Mouse (Mus musculus): ENCODE results near the gene Padi4. TPM values are rescaled to one million over a fixed set of nuclear protein-coding genes. Genes with fewer than 3 reads are reported as not detected.

The Padi4 gene
- polyA plus RNA-seq, 1 experiment from 2014 or later, result 0.08 TPM

DNA sequence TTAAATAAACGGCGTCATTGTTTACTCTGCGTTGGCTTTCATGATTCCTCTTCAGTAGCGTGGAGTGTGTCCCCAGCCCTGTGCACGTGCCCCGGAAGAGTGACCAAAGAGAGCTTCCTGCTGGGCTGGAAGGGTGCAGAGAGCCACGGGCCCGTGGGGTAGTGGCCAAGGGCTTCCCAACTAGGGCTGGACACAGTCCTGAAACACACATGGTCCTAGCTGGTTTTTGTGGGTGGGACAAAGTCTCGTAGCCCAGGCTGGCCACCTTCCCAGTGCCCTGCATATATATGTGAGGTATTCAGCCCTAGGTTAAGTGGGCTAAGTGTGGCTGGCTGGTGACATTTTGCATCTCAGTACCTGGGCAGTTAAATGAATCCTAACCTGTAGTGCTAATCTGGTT lies 50.8 kb downstream of the Padi4 start:
- 88% methylated on average over 9 of the region's 9 CpGs for WGBS
- no peaks in the 10 kb centered on the region for H3K27me3 ChIP-seq (ENCODE audit: low read depth, poor library complexity, severe bottlenecking)
- no peak for DNase-seq (ENCODE audit: low spot score)
- H3K4me3 ChIP-seq, result no peak overlapping the region
- no peak overlapping the region for H3K27ac ChIP-seq
- no peaks in the 10 kb centered on the region for H3K9me3 ChIP-seq (replicated peaks)
- H3K4me1 ChIP-seq, result peaks cover 9% of the 10 kb centered on the region; the same call in 1 of the 2 replicates
- peaks cover 91% of the 10 kb centered on the region for H3K36me3 ChIP-seq

DNA sequence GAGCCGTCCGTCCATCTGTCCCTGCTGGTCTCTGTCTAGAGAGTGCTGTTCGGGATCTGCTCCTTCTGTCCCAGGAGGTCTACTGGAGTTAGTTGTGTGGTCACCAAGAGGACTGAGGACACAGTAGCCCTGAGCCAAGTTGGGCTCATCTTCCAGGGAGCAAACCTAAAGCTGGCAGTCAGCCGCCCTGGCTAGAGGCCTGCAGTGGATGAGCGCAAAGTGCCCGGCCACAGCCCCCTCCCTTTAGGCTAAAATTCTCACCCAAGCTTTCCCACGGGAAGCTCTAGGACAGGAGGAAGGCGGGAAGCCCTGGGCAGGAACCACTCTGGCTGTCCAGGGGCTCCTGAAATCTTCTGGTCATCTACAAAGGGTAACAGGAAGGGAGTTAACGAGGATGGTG lies 51.3 kb downstream of the Padi4 start:
- whole genome bisulfite sequencing, result 81% methylated on average over 9 of the region's 9 CpGs
- Histone ChIP-seq H3K27me3 (ENCODE audit: low read depth, poor library complexity, severe bottlenecking) (no peaks in the 10 kb centered on the region), H3K9me3 (replicated peaks) (no peaks in the 10 kb centered on the region), H3K27ac (no peak overlapping the region), H3K4me1 (peaks cover 9% of the 10 kb centered on the region; the same call in 1 of the 2 replicates), H3K36me3 (peaks cover 96% of the 10 kb centered on the region), H3K4me3 (no peak overlapping the region)
- no peak for DNase-seq (ENCODE audit: low spot score)

DNA sequence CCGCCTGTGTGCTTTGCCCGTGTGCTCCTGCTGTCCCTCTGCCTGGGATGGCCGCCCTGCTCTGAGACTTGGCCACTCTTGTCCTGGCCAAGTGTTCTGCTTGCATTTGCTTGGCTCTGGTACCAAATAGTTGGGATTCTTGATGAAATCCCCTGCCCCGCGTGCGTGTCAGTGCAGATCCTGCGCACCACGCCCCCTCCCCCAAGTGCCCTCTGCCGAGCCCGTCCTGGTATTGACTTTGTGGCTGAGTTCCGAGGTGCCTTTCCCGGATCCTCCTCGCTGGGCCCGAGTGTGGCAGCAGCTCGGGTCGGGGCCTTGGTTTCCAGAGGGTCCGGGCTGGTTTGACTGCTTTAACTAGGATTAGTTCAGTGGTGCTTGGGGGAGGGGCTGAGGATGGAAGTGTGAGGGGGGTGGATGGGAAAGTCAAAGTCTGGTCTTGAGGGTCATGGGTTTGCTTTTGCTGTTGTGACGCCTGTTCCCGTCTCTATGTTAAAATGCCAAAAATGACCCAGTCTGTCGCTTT lies 52.0 kb downstream of the Padi4 start:
- no peak for DNase-seq (ENCODE audit: low spot score)
- Histone ChIP-seq H3K4me3 (no peak overlapping the region), H3K9me3 (replicated peaks) (no peaks in the 10 kb centered on the region), H3K36me3 (peaks cover 98% of the 10 kb centered on the region), H3K27me3 (ENCODE audit: low read depth, poor library complexity, severe bottlenecking) (no peaks in the 10 kb centered on the region), H3K4me1 (peaks cover 9% of the 10 kb centered on the region; the same call in 1 of the 2 replicates), H3K27ac (no peak overlapping the region)
- WGBS, result 89% methylated on average over 20 of the region's 20 CpGs

- 93% methylated on average over 5 of the region's 5 CpGs for WGBS
- peaks cover 100% of the 10 kb centered on the region for H3K36me3 ChIP-seq
Observed at GRCm38 (mm10) chr4:140720091-140720490, 53.9 kb downstream of the Padi4 start.

DNA sequence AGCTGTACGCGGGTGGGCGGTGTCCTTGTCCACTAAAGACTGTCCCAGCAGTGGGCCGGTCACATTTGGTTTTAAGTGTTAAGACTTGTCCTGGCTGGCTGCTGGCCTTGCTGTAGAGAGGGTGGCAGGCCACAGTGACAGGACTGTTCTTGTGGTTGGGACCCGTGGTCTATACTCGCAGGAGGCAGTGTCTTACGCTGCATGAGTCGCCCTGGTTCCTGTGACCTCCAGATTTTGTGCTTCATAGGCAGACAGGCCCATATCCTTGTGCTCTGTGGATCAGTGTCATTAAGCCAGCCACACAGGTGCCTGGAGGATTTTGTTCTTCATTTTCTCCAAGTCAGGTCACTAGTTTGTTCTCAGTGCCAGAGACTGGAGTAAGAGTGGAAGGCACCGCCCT lies 55.6 kb downstream of the Padi4 start:
- DNase-seq (ENCODE audit: low spot score), result no peak
- H3K4me1 ChIP-seq, result 0 out of 2 replicates have a peak, but pooled peaks cover 3% of the 10 kb centered on the region
- 98% methylated on average over 9 of the region's 9 CpGs for WGBS
- H3K9me3 ChIP-seq (replicated peaks), result no peaks in the 10 kb centered on the region
- no peak overlapping the region for H3K4me3 ChIP-seq
- H3K27me3 ChIP-seq (ENCODE audit: low read depth, poor library complexity, severe bottlenecking), result no peaks in the 10 kb centered on the region
- H3K27ac ChIP-seq, result no peak overlapping the region
- H3K36me3 ChIP-seq, result peaks cover 99% of the 10 kb centered on the region

More at GRCm38 (mm10) chr4:140720091-140720490, 53.9 kb downstream of the Padi4 start:
- Histone ChIP-seq H3K9me3 (replicated peaks) (no peaks in the 10 kb centered on the region), H3K4me1 (peaks cover 9% of the 10 kb centered on the region; the same call in 1 of the 2 replicates), H3K4me3 (no peak overlapping the region), H3K27ac (no peak overlapping the region), H3K27me3 (ENCODE audit: low read depth, poor library complexity, severe bottlenecking) (no peaks in the 10 kb centered on the region)
- DNase-seq (ENCODE audit: low spot score), result no peak

- Histone ChIP-seq H3K36me3 (peaks cover 99% of the 10 kb centered on the region), H3K9me3 (replicated peaks) (no peaks in the 10 kb centered on the region), H3K27ac (no peak overlapping the region), H3K4me1 (peaks cover 12% of the 10 kb centered on the region), H3K4me3 (no peak overlapping the region), H3K27me3 (ENCODE audit: low read depth, poor library complexity, severe bottlenecking) (no peaks in the 10 kb centered on the region)
- DNase-seq (ENCODE audit: low spot score), result no peak
- WGBS, result 91% methylated on average over 11 of the region's 11 CpGs
Observed at GRCm38 (mm10) chr4:140716994-140717393, 57.0 kb downstream of the Padi4 start.

DNA sequence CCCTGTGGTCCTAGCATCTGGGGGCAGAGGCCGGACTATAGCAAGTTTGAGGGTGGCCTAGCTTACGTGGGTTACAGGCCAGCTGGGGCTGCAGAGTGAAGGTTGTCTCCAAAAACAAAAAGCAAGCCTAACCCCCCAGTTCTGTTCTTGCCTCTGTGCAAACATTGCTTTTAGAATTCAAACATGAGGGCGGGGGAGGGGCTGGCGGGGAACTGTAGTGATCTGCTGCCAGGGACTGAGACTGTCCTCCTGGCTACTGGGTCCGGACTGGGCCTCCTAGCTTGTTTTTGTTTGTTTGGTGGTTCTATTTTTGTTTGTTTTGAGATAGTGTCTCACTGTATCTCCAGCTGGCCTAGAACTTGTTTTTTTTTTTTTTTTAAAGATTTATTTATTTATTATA lies 59.5 kb downstream of the Padi4 start:
- Histone ChIP-seq H3K27ac (no peak overlapping the region), H3K9me3 (replicated peaks) (no peaks in the 10 kb centered on the region), H3K4me3 (no peak overlapping the region), H3K4me1 (peaks cover 13% of the 10 kb centered on the region), H3K27me3 (ENCODE audit: low read depth, poor library complexity, severe bottlenecking) (no peaks in the 10 kb centered on the region), H3K36me3 (peaks cover 99% of the 10 kb centered on the region)
- 93% methylated on average over 5 of the region's 5 CpGs for WGBS
- DNase-seq (ENCODE audit: low spot score), result no peak

- H3K4me3 ChIP-seq, result no peak overlapping the region
- peak; percentile 86 for DNase-seq (ENCODE audit: low spot score)
- H3K27ac ChIP-seq, result no peak overlapping the region
- no peaks in the 10 kb centered on the region for H3K27me3 ChIP-seq (ENCODE audit: low read depth, poor library complexity, severe bottlenecking)
- peaks cover 99% of the 10 kb centered on the region for H3K36me3 ChIP-seq
- 74% methylated on average over 29 of the region's 29 CpGs for WGBS
- peaks cover 17% of the 10 kb centered on the region for H3K4me1 ChIP-seq
- no peaks in the 10 kb centered on the region for H3K9me3 ChIP-seq (replicated peaks)
Observed at GRCm38 (mm10) chr4:140713480-140714365, 60.3 kb downstream of the Padi4 start.

DNA sequence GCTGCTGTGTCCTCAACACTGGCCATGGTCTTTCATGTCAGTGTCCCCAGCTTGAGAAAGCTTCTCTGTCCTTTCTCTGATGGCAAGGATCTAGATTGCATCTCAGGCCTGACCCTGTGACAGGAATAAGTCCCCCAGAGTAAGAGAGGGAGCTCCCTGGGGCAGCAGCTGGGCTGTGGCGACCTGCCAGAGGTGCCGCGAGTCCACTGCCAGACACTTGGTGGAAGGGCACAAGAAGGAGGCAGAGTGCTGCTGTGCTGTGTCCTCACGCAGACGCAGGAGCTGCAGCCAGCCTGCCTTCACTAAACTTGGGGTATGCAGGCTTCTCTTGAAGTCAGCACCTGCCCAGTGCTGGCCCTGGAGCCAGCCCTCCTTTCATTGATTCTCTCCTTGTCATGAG lies 62.7 kb downstream of the Padi4 start:
- Histone ChIP-seq H3K4me1 (peaks cover 28% of the 10 kb centered on the region), H3K36me3 (peaks cover 99% of the 10 kb centered on the region)
- WGBS, result 87% methylated on average over 5 of the region's 5 CpGs

GRCm38 (mm10) chr4:140710781-140711180 lies 63.3 kb downstream of the Padi4 start:
- Histone ChIP-seq H3K27me3 (ENCODE audit: low read depth, poor library complexity, severe bottlenecking) (no peaks in the 10 kb centered on the region), H3K36me3 (peaks cover 99% of the 10 kb centered on the region), H3K9me3 (replicated peaks) (no peaks in the 10 kb centered on the region), H3K27ac (no peak overlapping the region), H3K4me1 (peaks cover 33% of the 10 kb centered on the region), H3K4me3 (no peak overlapping the region)
- no peak for DNase-seq (ENCODE audit: low spot score)
- 86% methylated on average over 10 of the region's 10 CpGs for WGBS

More for the DNA sequence above, 62.7 kb downstream of the Padi4 start:
- no peak overlapping the region for H3K4me3 ChIP-seq
- no peak overlapping the region for H3K27ac ChIP-seq
- DNase-seq (ENCODE audit: low spot score), result no peak
- H3K27me3 ChIP-seq (ENCODE audit: low read depth, poor library complexity, severe bottlenecking), result no peaks in the 10 kb centered on the region
- H3K9me3 ChIP-seq (replicated peaks), result no peaks in the 10 kb centered on the region

- no peaks in the 10 kb centered on the region for H3K9me3 ChIP-seq (replicated peaks)
- H3K27ac ChIP-seq, result no peak overlapping the region
- no peak overlapping the region for H3K4me3 ChIP-seq
- H3K27me3 ChIP-seq (ENCODE audit: low read depth, poor library complexity, severe bottlenecking), result no peaks in the 10 kb centered on the region
- H3K4me1 ChIP-seq, result peaks cover 45% of the 10 kb centered on the region
- DNase-seq (ENCODE audit: low spot score), result no peak
- 91% methylated on average over 10 of the region's 10 CpGs for WGBS
- H3K36me3 ChIP-seq, result peaks cover 100% of the 10 kb centered on the region
Observed at GRCm38 (mm10) chr4:140709617-140710016, 64.4 kb downstream of the Padi4 start.

DNA sequence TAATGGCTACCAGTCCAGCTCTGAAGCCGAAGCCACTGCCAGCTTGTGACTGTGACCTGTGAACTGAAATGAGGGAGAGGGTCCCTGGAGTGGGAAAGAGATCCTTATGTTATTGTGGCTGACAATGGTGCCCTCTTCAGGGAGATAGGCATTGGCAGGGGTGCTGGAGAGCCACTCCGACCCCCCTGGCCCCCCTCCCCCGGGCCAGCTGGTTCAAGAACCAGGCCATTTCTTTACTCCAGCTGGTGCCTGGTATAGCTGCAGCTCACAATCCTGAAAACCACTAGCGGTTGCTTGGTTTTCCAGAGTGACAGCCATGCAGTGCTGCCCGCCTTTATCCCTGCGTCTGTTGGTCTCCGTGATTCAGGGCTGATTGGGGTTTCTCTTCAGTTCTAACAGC lies 64.9 kb downstream of the Padi4 start:
- Histone ChIP-seq H3K27me3 (ENCODE audit: low read depth, poor library complexity, severe bottlenecking) (no peaks in the 10 kb centered on the region), H3K4me1 (peaks cover 50% of the 10 kb centered on the region), H3K4me3 (no peak overlapping the region), H3K9me3 (replicated peaks) (no peaks in the 10 kb centered on the region), H3K27ac (no peak overlapping the region), H3K36me3 (peaks cover 100% of the 10 kb centered on the region)
- no peak for DNase-seq (ENCODE audit: low spot score)
- WGBS, result 91% methylated on average over 7 of the region's 7 CpGs

DNA sequence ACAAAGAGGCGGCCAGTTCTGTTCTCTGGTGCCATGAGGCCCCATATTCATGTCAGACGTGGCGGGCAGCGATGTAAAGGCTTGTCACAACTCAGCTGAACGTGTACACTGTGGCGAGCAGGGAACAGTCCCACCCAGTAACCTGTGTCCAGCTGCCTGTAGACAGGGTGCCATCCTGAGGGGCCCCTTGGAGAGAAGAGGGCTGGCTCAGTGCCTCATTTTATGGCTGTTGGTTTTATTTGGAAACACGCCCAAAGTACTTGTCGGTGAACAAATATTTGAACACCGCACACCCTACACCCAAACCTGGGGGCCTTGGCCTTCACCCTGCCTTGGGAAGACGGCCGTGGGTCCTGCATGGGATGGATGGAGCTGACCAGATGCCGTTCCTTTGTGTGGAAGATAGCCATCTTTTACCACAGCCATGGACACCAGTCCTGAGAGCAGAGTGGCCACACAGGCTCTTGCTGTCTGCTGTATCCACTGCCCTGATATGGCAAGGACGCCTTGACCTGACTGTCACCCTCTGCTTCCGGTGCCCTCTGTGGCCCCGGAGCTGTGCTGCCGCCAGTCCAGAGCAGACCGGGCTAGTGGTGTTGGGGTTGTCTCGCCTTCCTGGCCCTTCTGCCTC lies 65.6 kb downstream of the Padi4 start:
- Histone ChIP-seq H3K4me3 (no peak overlapping the region), H3K36me3 (peaks cover 100% of the 10 kb centered on the region), H3K27ac (no peak overlapping the region), H3K9me3 (replicated peaks) (no peaks in the 10 kb centered on the region), H3K4me1 (peaks cover 57% of the 10 kb centered on the region), H3K27me3 (ENCODE audit: low read depth, poor library complexity, severe bottlenecking) (no peaks in the 10 kb centered on the region)
- WGBS, result 92% methylated on average over 18 of the region's 18 CpGs
- no peak for DNase-seq (ENCODE audit: low spot score)
